Mouse (Mus musculus): Measurements from ENCODE around the gene Cgas. TPM values are rescaled to one million over a fixed set of nuclear protein-coding genes. Genes with fewer than 3 reads are reported as not detected.

The Cgas gene
- total and polyA plus RNA-seq, 3 experiments, result 19.0 to 20.9 TPM; not detected in 1

DNA sequence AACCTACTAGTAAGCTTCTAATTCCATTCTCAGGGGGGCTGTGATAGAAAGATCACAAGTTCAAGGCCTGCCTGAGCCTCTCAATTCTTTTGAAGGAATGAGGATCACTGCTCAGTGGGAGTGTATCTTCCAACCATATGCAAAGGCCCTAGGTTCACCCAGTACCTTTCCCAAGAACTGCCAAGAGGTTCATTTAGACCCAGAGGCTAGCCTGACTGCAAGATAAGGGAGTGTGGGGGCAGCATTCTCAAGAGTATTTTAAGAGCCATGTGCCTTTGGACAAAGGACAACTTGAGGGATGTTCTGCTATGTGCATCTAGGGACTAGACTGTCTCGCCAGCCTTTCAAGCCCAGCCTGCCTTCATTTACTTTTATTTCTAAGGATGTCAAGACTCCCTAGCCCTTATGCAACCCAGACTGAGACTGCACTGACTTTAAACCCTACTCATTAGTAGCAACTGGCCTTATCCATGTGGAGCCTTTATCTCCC, 33.5 kb upstream of the Cgas start (continued):
- TF ChIP-seq MAX (IDR thresholded peaks at IDR 0.05; ENCODE audit: low read length) (peak; percentile 76), RAD21 (IDR thresholded peaks at IDR 0.05; ENCODE audit: low read depth, low read length) (no peak), TBP (IDR thresholded peaks at IDR 0.05; ENCODE audit: low read depth, low read length) (0 out of 2 replicates have a peak, but pooled peaks have one; percentile 11), ZKSCAN1 (IDR thresholded peaks at IDR 0.05; ENCODE audit: low read depth, low read length) (no peak), TCF12 (IDR thresholded peaks at IDR 0.05; ENCODE audit: low read depth, low read length) (no peak), MXI1 (IDR thresholded peaks at IDR 0.05; ENCODE audit: low read depth, low read length) (peak; percentile 77), NELFE (IDR thresholded peaks at IDR 0.05; ENCODE audit: low read depth, low read length) (peak; percentile 67; the same call in 1 of the 2 replicates), EP300 (IDR thresholded peaks at IDR 0.05; ENCODE audit: low read depth in 1 of 2, low read length in 2 of 2) (0 out of 4 replicates have a peak, but pooled peaks of 1 of the 2 experiments have one; percentile 38)

DNA sequence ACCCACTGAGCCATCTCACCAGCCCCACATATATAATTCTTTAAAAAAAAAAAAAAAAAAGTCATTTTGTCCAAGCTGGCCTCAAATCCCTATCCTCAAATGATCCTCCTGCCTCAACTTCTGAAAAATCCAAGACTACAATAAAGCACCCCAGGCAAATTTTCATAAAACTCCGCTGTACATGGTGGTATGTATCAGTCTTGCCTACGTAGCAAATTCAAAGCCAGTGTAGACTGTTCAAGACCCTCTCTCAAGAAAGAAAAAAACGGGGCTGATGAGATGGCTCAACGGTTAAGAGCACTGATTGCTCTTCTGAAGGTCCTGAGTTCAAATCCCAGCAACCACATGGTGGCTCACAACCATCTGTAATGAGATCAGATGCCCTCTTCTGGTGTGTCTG, 32.8 kb upstream of the Cgas start:
- no peak overlapping the region for H3K4me3 ChIP-seq (ENCODE audit: control insufficient read depth in 1 of 2, insufficient read depth in 1 of 2, low read depth in 2 of 2, low read length in 2 of 2)
- no peak for TF ChIP-seq SIN3A (IDR thresholded peaks at IDR 0.05; ENCODE audit: low read length)
- no peak for TF ChIP-seq UBTF (IDR thresholded peaks at IDR 0.05; ENCODE audit: borderline replicate concordance, insufficient read depth, low read depth, low read length)
- TF ChIP-seq RAD21 (IDR thresholded peaks at IDR 0.05; ENCODE audit: low read depth, low read length), result no peak
- no peak for TF ChIP-seq POLR2A (IDR thresholded peaks at IDR 0.05; ENCODE audit: control insufficient read depth in 1 of 2, insufficient read depth in 1 of 2, low read depth in 1 of 2, low read length in 2 of 2, poor library complexity in 1 of 2)
- no peak for TF ChIP-seq MAZ (IDR thresholded peaks at IDR 0.05; ENCODE audit: low read depth, low read length)
- TF ChIP-seq EP300 (IDR thresholded peaks at IDR 0.05; ENCODE audit: low read depth in 1 of 2, low read length in 2 of 2), result no peak
- peak; percentile 52; the same call in 1 of the 2 replicates for TF ChIP-seq ZNF384 (IDR thresholded peaks at IDR 0.05; ENCODE audit: low read depth, low read length)
- TF ChIP-seq SMC3 (IDR thresholded peaks at IDR 0.05; ENCODE audit: low read depth, low read length), result no peak
- no peak for TF ChIP-seq MYB (IDR thresholded peaks at IDR 0.05; ENCODE audit: low read depth, low read length)
- TF ChIP-seq ELF1 (IDR thresholded peaks at IDR 0.05; ENCODE audit: low read depth, low read length), result no peak
- TF ChIP-seq TBP (IDR thresholded peaks at IDR 0.05; ENCODE audit: low read depth, low read length), result peak; percentile 97
- TF ChIP-seq POLR2AphosphoS5 (IDR thresholded peaks at IDR 0.05; ENCODE audit: borderline replicate concordance, low read depth, low read length), result no peak
- H3K27me3 ChIP-seq (ENCODE audit: control insufficient read depth in 1 of 2, insufficient read depth in 2 of 2, low read length in 2 of 2), result no peaks in the 10 kb centered on the region
- no peaks in the 10 kb centered on the region for H3K9me3 ChIP-seq (replicated peaks; ENCODE audit: insufficient read depth, low read length)
- H3K36me3 ChIP-seq (ENCODE audit: control insufficient read depth in 1 of 2, insufficient read depth in 2 of 2, low read length in 2 of 2), result peaks cover 10 to 12% of the 10 kb centered on the region in 2 experiments
- no peaks in the 10 kb centered on the region for H3K4me1 ChIP-seq (ENCODE audit: control insufficient read depth in 1 of 2, insufficient read depth in 2 of 2, low read length in 2 of 2)
- no peak overlapping the region for H3K27ac ChIP-seq (ENCODE audit: control insufficient read depth, low read depth, low read length)
- peak; percentile 72 for DNase-seq (ENCODE audit: low read depth, low spot score)
- H3K79me2 ChIP-seq (ENCODE audit: control insufficient read depth, insufficient read depth, low read length, poor library complexity), result peaks cover 24% of the 10 kb centered on the region
- H3K9ac ChIP-seq (ENCODE audit: control insufficient read depth, low read depth, low read length, poor library complexity, severe bottlenecking), result no peak overlapping the region

DNA sequence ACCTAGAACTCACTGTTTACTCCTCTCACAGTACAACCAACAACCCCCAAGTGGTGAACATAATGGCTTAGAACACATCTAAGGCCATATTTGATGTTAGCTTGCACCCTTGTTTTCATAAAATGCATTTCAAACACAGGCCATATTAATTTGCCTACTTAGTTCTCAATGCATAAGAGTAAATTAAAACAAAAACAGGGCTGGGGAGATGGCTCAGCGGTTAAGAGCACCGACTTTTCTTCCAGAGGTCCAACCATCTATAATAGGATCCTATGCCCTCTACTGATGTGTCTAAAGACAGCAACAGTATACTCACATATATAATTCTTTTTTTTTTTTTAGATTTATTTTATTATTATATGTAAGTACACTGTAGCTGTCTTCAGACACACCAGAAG, 32.3 kb upstream of the Cgas start:
- Histone ChIP-seq H3K4me3 (ENCODE audit: control insufficient read depth in 1 of 2, insufficient read depth in 1 of 2, low read depth in 2 of 2, low read length in 2 of 2) (no peak overlapping the region), H3K36me3 (ENCODE audit: control insufficient read depth in 1 of 2, insufficient read depth in 2 of 2, low read length in 2 of 2) (peaks cover 10 to 12% of the 10 kb centered on the region in 2 experiments), H3K27me3 (ENCODE audit: control insufficient read depth in 1 of 2, insufficient read depth in 2 of 2, low read length in 2 of 2) (no peaks in the 10 kb centered on the region), H3K27ac (ENCODE audit: control insufficient read depth, low read depth, low read length) (no peak overlapping the region), H3K9ac (ENCODE audit: control insufficient read depth, low read depth, low read length, poor library complexity, severe bottlenecking) (no peak overlapping the region), H3K9me3 (replicated peaks; ENCODE audit: insufficient read depth, low read length) (no peaks in the 10 kb centered on the region), H3K4me1 (ENCODE audit: control insufficient read depth in 1 of 2, insufficient read depth in 2 of 2, low read length in 2 of 2) (no peaks in the 10 kb centered on the region), H3K79me2 (ENCODE audit: control insufficient read depth, insufficient read depth, low read length, poor library complexity) (peaks cover 19% of the 10 kb centered on the region)
- no peak for DNase-seq (ENCODE audit: low read depth, low spot score)
- TF ChIP-seq POLR2AphosphoS2 (IDR thresholded peaks at IDR 0.05; ENCODE audit: low read length), result no peak
- peak; percentile 53; the same call in 1 of the 2 replicates for TF ChIP-seq ZMIZ1 (IDR thresholded peaks at IDR 0.05; ENCODE audit: low read depth, low read length)
- no peak for TF ChIP-seq TBP (IDR thresholded peaks at IDR 0.05; ENCODE audit: low read depth, low read length)
